Mouse (Mus musculus): ENCODE measurements around the gene Opcml.

DNA sequence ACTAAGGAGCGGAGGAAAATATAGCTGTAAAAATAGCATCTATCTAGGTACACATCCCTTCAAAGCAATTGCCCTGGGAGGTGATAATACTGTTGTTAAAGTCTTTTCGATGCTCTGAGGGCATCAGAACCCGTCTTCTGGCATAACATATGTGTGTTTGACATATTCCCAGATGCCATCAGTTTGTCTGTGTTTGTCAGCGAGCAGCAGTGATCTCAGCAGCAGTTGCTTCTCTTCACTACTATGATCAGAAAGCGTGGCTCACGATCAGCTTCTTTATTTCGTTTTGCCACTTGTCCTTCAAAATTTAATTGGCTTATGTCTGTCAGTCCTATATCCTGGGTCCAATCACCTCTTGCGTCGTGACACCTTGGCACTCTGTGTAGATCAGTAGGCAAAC, 447.9 kb downstream of the Opcml start:
- TF ChIP-seq CTCF (IDR thresholded peaks at IDR 0.05; ENCODE audit: low read depth, low read length) (no peak), POLR2A (IDR thresholded peaks at IDR 0.05; ENCODE audit: extremely low read depth, insufficient read depth, low read length) (no peak)

Data from liver, adult 2 months (tissue).